Mouse (Mus musculus): ENCODE measurements at regions not wholly inside any gene's neighbourhood (a gene's known extent, or its start where the extent isn't known, plus 50 kb on each side); places are given as distances from the start of the nearest gene placed in this dataset.
"Not testable (repeated sequence)": the region's sequence is repeated elsewhere in the genome, so short reads cannot be mapped to it uniquely, and the experiment has no call there.

GRCm38 (mm10) chr15:3909471-3909870 lies 69.9 kb downstream of the Fbxo4 start:
- no peak for DNase-seq

GRCm38 (mm10) chr15:3908721-3909120 lies 70.7 kb downstream of the Fbxo4 start:
- DNase-seq, result no peak

- DNase-seq, result no peak
Observed at GRCm38 (mm10) chr15:3905548-3905947, 73.8 kb downstream of the Fbxo4 start.

GRCm38 (mm10) chr15:3878429-3878828 lies 100.9 kb downstream of the Fbxo4 start:
- no peak for DNase-seq

GRCm38 (mm10) chr15:3877506-3877905 lies 101.9 kb downstream of the Fbxo4 start:
- DNase-seq, result no peak

- not testable (repeated sequence) for DNase-seq
Observed at GRCm38 (mm10) chr15:3875210-3875861, 104.0 kb downstream of the Fbxo4 start.

GRCm38 (mm10) chr15:3831802-3832201 lies 147.6 kb downstream of the Fbxo4 start:
- no peak for DNase-seq

- no peak for DNase-seq
Observed at GRCm38 (mm10) chr15:3805430-3805829, 173.9 kb downstream of the Fbxo4 start.

GRCm38 (mm10) chr15:3775865-3776264 lies 192.6 kb upstream of the Ghr start:
- no peak for DNase-seq

GRCm38 (mm10) chr15:3772228-3772789 lies 189.0 kb upstream of the Ghr start:
- DNase-seq, result no peak

GRCm38 (mm10) chr15:3770312-3770711 lies 187.0 kb upstream of the Ghr start:
- no peak for DNase-seq

GRCm38 (mm10) chr15:3764726-3765125 lies 181.4 kb upstream of the Ghr start:
- no peak for DNase-seq

- no peak for DNase-seq
Observed at GRCm38 (mm10) chr15:3760396-3760795, 177.1 kb upstream of the Ghr start.

GRCm38 (mm10) chr15:3755636-3756035 lies 172.3 kb upstream of the Ghr start:
- DNase-seq, result no peak

GRCm38 (mm10) chr15:3748072-3748471 lies 164.8 kb upstream of the Ghr start:
- DNase-seq, result not testable (repeated sequence)

- no peak for DNase-seq
Observed at GRCm38 (mm10) chr15:3743168-3743814, 160.0 kb upstream of the Ghr start.

GRCm38 (mm10) chr15:3742191-3742590 lies 158.9 kb upstream of the Ghr start:
- no peak for DNase-seq

- DNase-seq, result no peak
Observed at GRCm38 (mm10) chr15:3725214-3725613, 141.9 kb upstream of the Ghr start.

- DNase-seq, result no peak
Observed at GRCm38 (mm10) chr15:3720668-3721340, 137.5 kb upstream of the Ghr start.

GRCm38 (mm10) chr15:3711764-3712163 lies 128.5 kb upstream of the Ghr start:
- no peak for DNase-seq

GRCm38 (mm10) chr15:3707089-3708078 lies 124.1 kb upstream of the Ghr start:
- peak; percentile 5 to 18 for DNase-seq

GRCm38 (mm10) chr15:3699234-3699814 lies 116.0 kb upstream of the Ghr start:
- no peak for DNase-seq
